Mouse (Mus musculus) midbrain, embryonic 11.5 days (tissue): ENCODE measurements around the gene Tcerg1l. TPM values are rescaled to one million over a fixed set of nuclear protein-coding genes. Genes with fewer than 3 reads are reported as not detected.

Experiments
- ATAC-seq: fragments of 200-750 bp; cut with Nextera tagmentation; 2 replicates; pipeline ENCODE4 v1.8.0; 2017; ENCODE audit warnings: moderate TSS enrichment, moderate library complexity; ENCODE audit not compliant: low FRiP score
- DNase-seq: peaks from one replicate; pipeline ENCODE4 v3.0.0; 2015; ENCODE audit warnings: low spot score; ENCODE audit errors: missing footprints
- H3K27ac ChIP-seq: fragments of 300-500 bp; sonication (generic); 2 replicates; pipeline ENCODE4 v1.5.1; 2014; ENCODE audit warnings: low read depth, low read length
- H3K27me3 ChIP-seq: fragments of 300-500 bp; sonication (generic); 2 replicates; pipeline ENCODE4 v1.6.1; 2014; ENCODE audit warnings: mild to moderate bottlenecking, low read length, moderate library complexity, mixed read lengths; ENCODE audit not compliant: control insufficient read depth, insufficient read depth
- H3K36me3 ChIP-seq: fragments of 300-500 bp; sonication (generic); 2 replicates; pipeline ENCODE4 v1.6.1; 2014; ENCODE audit warnings: mild to moderate bottlenecking, low read length, moderate library complexity, mixed read lengths; ENCODE audit not compliant: control insufficient read depth, insufficient read depth
- H3K4me1 ChIP-seq: fragments of 300-500 bp; sonication (generic); 2 replicates; pipeline ENCODE4 v1.6.1; 2014; ENCODE audit warnings: low read length; ENCODE audit not compliant: control insufficient read depth, insufficient read depth
- H3K4me2 ChIP-seq: fragments of 300-500 bp; sonication (generic); 2 replicates; pipeline ENCODE4 v1.6.1; 2014; ENCODE audit warnings: mild to moderate bottlenecking, moderate library complexity
- H3K4me3 ChIP-seq: fragments of 300-500 bp; sonication (generic); 2 replicates; pipeline ENCODE4 v1.5.1; 2014; ENCODE audit warnings: low read depth, low read length
- H3K9ac ChIP-seq: fragments of 300-500 bp; sonication (generic); 2 replicates; pipeline ENCODE4 v1.6.1; 2014; ENCODE audit warnings: low read length
- H3K9me3 ChIP-seq: fragments of 300-500 bp; sonication (generic); 2 replicates; pipeline ENCODE4 v1.6.1; 2016; ENCODE audit warnings: low read length; ENCODE audit not compliant: control insufficient read depth
- WGBS: fragments of 180-500 bp; shearing (Covaris S2); extraction: QIAGEN DNeasy Blood & Tissue Kit; methylation state at CpG from one replicate; pipeline ENCODE4 v1.1.7; 2014; 5-methylcytosine and 5-hydroxymethylcytosine counted together
- polyA plus RNA-seq: library from polyadenylated mRNA; unstranded; fragments of >200 nt; fragmentation: Nextera tagmentation; extraction: Ambion mirVana; gene quantifications from 2 replicates; pipeline ENCODE4 v1.2.1, GENCODE M21; 2014

The Tcerg1l gene
- polyA plus RNA-seq, 1 experiment from 2014 or later, result 3.5 TPM

GRCm38 (mm10) chr7:138375573-138375972 is 22.0 kb downstream of the Tcerg1l start:
- DNase-seq, result peak; percentile 35
- Histone ChIP-seq H3K4me3 (no peak overlapping the region), H3K27ac (no peak overlapping the region), H3K27me3 (no peaks in the 10 kb centered on the region), H3K4me2 (no peak overlapping the region), H3K4me1 (no peaks in the 10 kb centered on the region), H3K36me3 (no peaks in the 10 kb centered on the region), H3K9me3 (no peaks in the 10 kb centered on the region), H3K9ac (no peak overlapping the region)
- no peak for ATAC-seq
- 72% methylated on average over 7 of the region's 7 CpGs for WGBS

- no peaks in the 10 kb centered on the region for H3K9me3 ChIP-seq
- DNase-seq (peak; percentile 59), ATAC-seq (no peak)
- H3K9ac ChIP-seq, result no peak overlapping the region
- H3K4me3 ChIP-seq, result no peak overlapping the region
- no peaks in the 10 kb centered on the region for H3K4me1 ChIP-seq
- H3K27me3 ChIP-seq, result no peaks in the 10 kb centered on the region
- WGBS, result 74% methylated on average over 7 of the region's 7 CpGs
- H3K36me3 ChIP-seq, result no peaks in the 10 kb centered on the region
- no peak overlapping the region for H3K27ac ChIP-seq
- no peak overlapping the region for H3K4me2 ChIP-seq
Measured at GRCm38 (mm10) chr7:138374376-138374775, 23.2 kb downstream of the Tcerg1l start.

DNA sequence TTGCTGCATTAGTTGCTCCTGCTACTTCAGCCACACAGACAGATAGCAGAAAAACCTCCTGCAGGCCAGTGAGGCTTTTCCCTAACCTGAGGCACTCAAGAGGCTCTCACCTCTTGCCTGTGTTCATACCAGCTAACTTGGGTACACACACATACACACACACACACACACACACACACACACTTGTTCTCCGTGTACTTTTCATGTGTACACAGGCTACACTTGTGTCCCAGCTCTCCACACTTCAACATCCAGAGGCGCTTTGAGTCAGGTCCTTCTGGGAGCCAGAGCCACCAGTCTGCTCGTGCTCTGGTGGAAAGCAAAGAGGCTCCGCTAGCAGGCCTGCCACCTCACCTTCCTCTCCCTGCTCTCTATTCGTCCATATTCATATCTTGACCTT is 24.0 kb downstream of the Tcerg1l start:
- ATAC-seq (no peak), DNase-seq (no peak)
- Histone ChIP-seq H3K4me2 (no peak overlapping the region), H3K36me3 (no peaks in the 10 kb centered on the region), H3K4me3 (no peak overlapping the region), H3K27me3 (no peaks in the 10 kb centered on the region), H3K9me3 (no peaks in the 10 kb centered on the region), H3K27ac (no peak overlapping the region), H3K9ac (no peak overlapping the region), H3K4me1 (no peaks in the 10 kb centered on the region)
- WGBS, result 85% methylated on average over 5 of the region's 5 CpGs

GRCm38 (mm10) chr7:138367570-138367969 is 30.0 kb downstream of the Tcerg1l start:
- no peaks in the 10 kb centered on the region for H3K9me3 ChIP-seq
- no peaks in the 10 kb centered on the region for H3K27me3 ChIP-seq
- no peaks in the 10 kb centered on the region for H3K4me1 ChIP-seq
- no peak overlapping the region for H3K27ac ChIP-seq
- no peak overlapping the region for H3K9ac ChIP-seq
- 91% methylated on average over 7 of the region's 7 CpGs for WGBS
- no peak overlapping the region for H3K4me3 ChIP-seq
- DNase-seq, result no peak
- no peaks in the 10 kb centered on the region for H3K36me3 ChIP-seq
- no peak for ATAC-seq
- H3K4me2 ChIP-seq, result no peak overlapping the region

DNA sequence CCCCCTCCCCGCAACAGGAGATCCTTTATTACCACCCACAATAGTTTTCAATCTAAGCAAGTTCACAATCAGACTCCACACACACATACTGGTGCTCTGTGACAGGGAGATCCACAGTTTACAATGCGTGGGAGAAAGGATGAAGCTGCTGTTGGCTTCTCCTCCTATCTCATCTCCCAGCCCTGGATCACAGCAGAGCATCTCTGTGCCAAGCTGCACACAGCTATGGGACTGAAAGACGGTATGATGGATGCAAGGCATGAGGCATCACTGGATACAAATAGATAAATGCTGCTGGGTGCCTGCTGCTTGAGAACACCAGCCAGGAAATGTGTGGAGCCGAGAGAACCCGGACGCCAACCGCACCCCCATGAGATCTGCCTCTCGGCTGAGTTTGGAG is 32.0 kb downstream of the Tcerg1l start:
- H3K4me1 ChIP-seq, result no peaks in the 10 kb centered on the region
- H3K9me3 ChIP-seq, result no peaks in the 10 kb centered on the region
- no peak overlapping the region for H3K9ac ChIP-seq
- no peaks in the 10 kb centered on the region for H3K36me3 ChIP-seq
- no peak overlapping the region for H3K4me3 ChIP-seq
- WGBS, result 80% methylated on average over 8 of the region's 8 CpGs
- ATAC-seq, result no peak
- no peak overlapping the region for H3K4me2 ChIP-seq
- no peaks in the 10 kb centered on the region for H3K27me3 ChIP-seq
- no peak overlapping the region for H3K27ac ChIP-seq
- peak; percentile 39 for DNase-seq

- DNase-seq, result no peak
- Histone ChIP-seq H3K36me3 (no peaks in the 10 kb centered on the region), H3K9ac (no peak overlapping the region), H3K27ac (no peak overlapping the region), H3K27me3 (no peaks in the 10 kb centered on the region), H3K4me3 (no peak overlapping the region), H3K4me1 (no peaks in the 10 kb centered on the region), H3K4me2 (no peak overlapping the region), H3K9me3 (no peaks in the 10 kb centered on the region)
- no peak for ATAC-seq
- whole genome bisulfite sequencing, result 82% methylated on average over 8 of the region's 8 CpGs
Measured at GRCm38 (mm10) chr7:138357475-138357874, 40.1 kb downstream of the Tcerg1l start.

DNA sequence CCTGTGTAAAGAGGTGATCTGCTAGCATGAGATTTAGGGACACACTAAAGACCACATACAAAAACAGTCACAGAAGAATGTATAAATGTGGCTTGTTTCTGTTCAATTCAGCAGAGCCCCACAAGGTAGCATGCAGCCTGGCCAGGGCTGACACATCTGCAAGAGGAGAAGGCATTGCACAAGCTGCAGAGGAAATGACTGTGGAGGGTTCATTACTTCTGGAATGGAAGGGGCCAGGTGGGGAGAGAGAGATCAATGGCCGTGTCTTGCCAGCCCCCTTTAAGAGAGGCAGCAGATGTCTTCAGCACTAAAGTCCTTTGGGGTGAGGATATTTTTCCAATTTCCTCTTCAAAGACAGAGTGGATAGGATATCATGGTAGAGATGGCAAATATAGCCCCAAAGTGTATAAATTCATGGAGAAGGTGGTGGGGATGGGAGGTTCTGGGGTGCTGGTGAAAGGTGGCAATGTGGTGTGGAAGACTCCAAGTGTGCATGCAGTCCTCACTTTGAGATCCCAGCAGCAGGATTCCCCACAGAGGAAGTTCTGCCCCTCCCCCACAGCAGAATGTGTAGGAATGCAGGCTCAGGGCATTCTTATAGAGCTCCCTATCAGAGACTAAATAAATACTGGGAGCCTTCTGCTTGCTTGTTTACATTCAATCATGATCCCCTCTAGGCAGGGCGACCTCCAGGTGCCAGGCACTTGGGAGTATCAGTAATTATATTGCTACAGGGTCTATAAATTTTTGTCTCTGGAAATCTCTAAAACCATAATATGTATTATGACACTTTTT is 40.7 kb downstream of the Tcerg1l start:
- 42% methylated on average over 2 of the region's 2 CpGs for WGBS

DNA sequence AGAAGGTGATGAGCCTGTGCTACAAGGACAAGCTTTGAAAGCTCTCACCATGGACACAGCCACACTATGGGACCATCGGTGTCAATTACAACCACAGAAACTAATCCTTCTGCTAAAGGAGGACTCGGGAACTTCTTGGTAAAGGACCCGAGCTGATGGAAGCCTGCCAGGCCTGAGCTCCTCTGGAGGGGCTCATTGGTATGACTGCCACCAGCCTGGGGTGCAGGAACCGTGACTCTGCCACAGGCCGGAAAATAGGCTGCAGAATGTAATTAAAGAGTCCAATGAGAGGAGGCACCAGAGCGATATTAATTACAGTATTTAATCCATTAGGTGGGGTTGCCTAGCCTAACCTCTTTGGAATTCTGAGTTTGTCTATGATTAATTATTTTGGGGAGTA is 52.1 kb downstream of the Tcerg1l start:
- H3K4me1 ChIP-seq, result no peaks in the 10 kb centered on the region
- H3K9ac ChIP-seq, result no peak overlapping the region
- no peaks in the 10 kb centered on the region for H3K9me3 ChIP-seq
- no peak overlapping the region for H3K4me3 ChIP-seq
- no peak overlapping the region for H3K27ac ChIP-seq
- H3K4me2 ChIP-seq, result no peak overlapping the region
- H3K36me3 ChIP-seq, result no peaks in the 10 kb centered on the region
- no peak for DNase-seq
- no peaks in the 10 kb centered on the region for H3K27me3 ChIP-seq
- no peak for ATAC-seq
- WGBS, result 77% methylated on average over 6 of the region's 6 CpGs

More for the DNA sequence above, 40.7 kb downstream of the Tcerg1l start:
- no peaks in the 10 kb centered on the region for H3K27me3 ChIP-seq
- H3K36me3 ChIP-seq, result no peaks in the 10 kb centered on the region
- H3K27ac ChIP-seq, result no peak overlapping the region
- no peaks in the 10 kb centered on the region for H3K9me3 ChIP-seq
- H3K4me2 ChIP-seq, result no peak overlapping the region
- ATAC-seq, result no peak
- no peak overlapping the region for H3K4me3 ChIP-seq
- H3K9ac ChIP-seq, result no peak overlapping the region
- DNase-seq, result no peak
- H3K4me1 ChIP-seq, result no peaks in the 10 kb centered on the region

DNA sequence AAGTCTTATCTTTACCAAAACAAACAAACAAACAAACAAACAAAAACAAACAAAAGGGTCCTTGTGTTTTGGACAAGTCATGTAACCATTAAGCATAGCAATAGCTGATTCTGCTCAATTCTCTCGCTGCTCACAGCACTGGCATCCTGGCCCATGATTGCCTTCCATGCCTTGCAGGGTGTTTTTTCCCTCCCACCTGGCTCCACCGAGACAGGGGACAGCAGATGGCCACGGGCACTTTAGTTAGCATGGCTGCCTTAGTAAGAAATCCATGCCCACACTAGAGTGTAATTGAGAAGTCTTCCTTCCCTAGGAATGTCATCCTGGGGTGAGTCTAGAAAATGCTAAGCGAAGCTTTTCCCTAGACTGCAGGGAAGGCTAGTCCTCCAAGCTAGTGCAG is 59.1 kb downstream of the Tcerg1l start:
- Histone ChIP-seq H3K4me1 (no peaks in the 10 kb centered on the region), H3K4me2 (no peak overlapping the region), H3K4me3 (no peak overlapping the region), H3K9ac (no peak overlapping the region), H3K9me3 (no peaks in the 10 kb centered on the region), H3K36me3 (no peaks in the 10 kb centered on the region), H3K27me3 (no peaks in the 10 kb centered on the region), H3K27ac (no peak overlapping the region)
- DNase-seq, result no peak
- no peak for ATAC-seq
- 73% methylated on average over 4 of the region's 4 CpGs for WGBS
